8 mouse cellular contexts compared by ENCODE assay signal in the genomic region with DNA sequence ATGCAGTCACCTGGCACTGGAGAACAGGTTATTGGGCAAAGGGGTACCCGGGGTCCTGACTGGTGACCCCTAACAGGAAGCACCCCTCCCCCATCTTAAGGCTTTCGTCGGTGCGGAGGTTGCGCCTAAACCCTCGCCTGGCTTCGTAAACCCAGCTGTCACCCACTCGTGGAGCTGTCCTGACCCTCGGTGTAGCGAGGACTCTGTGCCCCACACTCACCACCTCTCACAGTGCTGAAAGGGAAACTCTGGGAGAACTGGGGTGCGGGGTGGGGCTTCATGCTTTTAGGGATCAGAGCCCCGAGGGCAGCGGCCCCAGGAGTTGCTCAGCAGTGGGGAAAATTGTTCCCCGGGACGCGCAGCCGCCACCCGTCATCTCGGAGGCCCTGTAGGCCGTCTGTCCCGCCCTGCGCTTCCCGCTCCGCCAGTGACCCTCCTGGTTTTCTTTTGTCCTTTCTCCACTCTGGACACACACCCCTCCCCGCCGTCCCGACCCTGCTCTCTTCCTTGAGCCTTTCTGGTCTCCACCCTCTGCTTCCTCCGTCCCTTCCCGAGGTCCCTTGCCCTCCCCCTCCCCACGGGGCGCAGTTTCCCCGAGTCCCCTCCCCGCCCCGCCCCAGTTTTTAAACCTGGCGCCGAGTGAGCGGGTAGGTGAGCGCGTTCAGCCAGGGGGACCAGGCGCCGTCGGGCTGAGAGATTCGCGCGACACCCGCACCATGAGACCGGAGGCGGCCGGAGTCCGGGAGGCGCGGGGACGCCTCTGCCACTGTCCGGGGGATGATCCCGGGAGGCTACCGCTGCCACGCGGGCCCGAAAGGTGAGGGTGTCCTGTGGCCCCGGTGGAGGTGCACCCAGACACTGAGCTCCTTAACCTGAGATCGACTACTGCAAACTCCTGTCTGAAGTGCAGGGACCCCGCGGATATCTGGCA. TPM values are rescaled to one million over a fixed set of nuclear protein-coding genes. Genes with fewer than 3 reads are reported as not detected.
DNase-seq lines count a peak whose midpoint lies in the region; ATAC-seq lines count a peak whose summit lies in the region.

A gene (plus strand): TSS at position 640 of the 931 bp plus-strand sequence.

- peaks cover 24% of the 10 kb centered on the region for H3K27me3 ChIP-seq in embryonic facial prominence, embryonic 14.5 days (replicated peaks; ENCODE audit: control insufficient read depth, insufficient read depth, low read length)
- H3K27me3 ChIP-seq in heart, embryonic 14.5 days (ENCODE audit: control insufficient read depth, insufficient read depth, low read length) = no peaks in the 10 kb centered on the region
- H3K27me3 ChIP-seq in kidney, embryonic 15.5 days = peaks cover 36% of the 10 kb centered on the region

- peak within 1 kb of the TSS; percentile 89 for H3K4me2 ChIP-seq in embryonic facial prominence, embryonic 14.5 days (ENCODE audit: low read depth, low read length)
- H3K4me2 ChIP-seq in heart, embryonic 14.5 days (ENCODE audit: low read length) = peak within 1 kb of the TSS; percentile 72
- H3K4me2 ChIP-seq in kidney, embryonic 15.5 days = peak within 1 kb of the TSS; percentile 90

- H3K36me3 ChIP-seq in embryonic facial prominence, embryonic 14.5 days (ENCODE audit: control insufficient read depth, insufficient read depth, low read length) = no peaks in the 10 kb centered on the region
- H3K36me3 ChIP-seq in heart, embryonic 14.5 days (ENCODE audit: control insufficient read depth, insufficient read depth, low read length) = no peaks in the 10 kb centered on the region
- H3K36me3 ChIP-seq in kidney, embryonic 15.5 days = no peaks in the 10 kb centered on the region

- H3K9me3 ChIP-seq in embryonic facial prominence, embryonic 14.5 days (ENCODE audit: control insufficient read depth, low read length) = no peaks in the 10 kb centered on the region
- no peaks in the 10 kb centered on the region for H3K9me3 ChIP-seq in heart, embryonic 14.5 days (ENCODE audit: control insufficient read depth, low read length)
- no peaks in the 10 kb centered on the region for H3K9me3 ChIP-seq in kidney, embryonic 15.5 days (replicated peaks)

- no peak within 1 kb of the TSS for H3K27ac ChIP-seq in embryonic facial prominence, embryonic 14.5 days (replicated peaks; ENCODE audit: low read depth, low read length)
- peak within 1 kb of the TSS; percentile 20 to 41; a peak in 1 of 4 replicates for H3K27ac ChIP-seq in heart, embryonic 14.5 days (replicated peaks in 1 of 2; ENCODE audit: control insufficient read depth in 1 of 2, insufficient read depth in 1 of 2, low read depth in 2 of 2, low read length in 2 of 2)
- H3K27ac ChIP-seq in kidney, embryonic 15.5 days = peak within 1 kb of the TSS; percentile 38; the same call in 1 of the 2 replicates

- DNase-seq in spleen, postnatal 4 days (ENCODE audit: low spot score in 2 of 2) = peak; percentile 21 to 72
- no peak for DNase-seq in spleen, postnatal 14 days (ENCODE audit: low spot score in 2 of 2)
- DNase-seq in embryonic facial prominence, embryonic 14.5 days (ENCODE audit: low spot score) = peak; percentile 18
- DNase-seq in lung, postnatal 14 days = peak; percentile 79
- DNase-seq in ovary, postnatal 36 days (ENCODE audit: low spot score) = peak; percentile 38
- DNase-seq in frontal cortex, postnatal 25 days (ENCODE audit: low spot score in 2 of 2) = no peak

- peak; percentile 44; the same call in 1 of the 2 replicates for ATAC-seq in embryonic facial prominence, embryonic 14.5 days (ENCODE audit: low read depth)
- ATAC-seq in heart, embryonic 14.5 days (ENCODE audit: insufficient number of reproducible peaks, insufficient read depth, low FRiP score, low read depth) = peak; percentile 40
- peak; percentile 60 for ATAC-seq in kidney, embryonic 15.5 days (replicated peaks; ENCODE audit: low FRiP score)

- peaks cover 15% of the 10 kb centered on the region; the same call in 1 of the 2 replicates for H3K4me1 ChIP-seq in embryonic facial prominence, embryonic 14.5 days (ENCODE audit: control insufficient read depth, insufficient read depth, low read length)
- peaks cover 3 to 15% of the 10 kb centered on the region in 2 experiments; a peak in 3 of 4 replicates for H3K4me1 ChIP-seq in heart, embryonic 14.5 days (ENCODE audit: control insufficient read depth in 2 of 2, insufficient read depth in 2 of 2, low read length in 2 of 2)
- H3K4me1 ChIP-seq in kidney, embryonic 15.5 days = peaks cover 33% of the 10 kb centered on the region

- under 1% methylated on average over 63 of the region's 63 CpGs for WGBS in embryonic facial prominence, embryonic 14.5 days
- under 1% methylated on average over 63 of the region's 63 CpGs for WGBS in heart, embryonic 14.5 days
- under 1% methylated on average over 63 of the region's 63 CpGs for WGBS in kidney, embryonic 15.5 days

- H3K4me3 ChIP-seq in embryonic facial prominence, embryonic 14.5 days (ENCODE audit: low read depth, low read length) = peak within 1 kb of the TSS; percentile 52
- peak within 1 kb of the TSS; percentile 55 to 58 for H3K4me3 ChIP-seq in heart, embryonic 14.5 days (ENCODE audit: control insufficient read depth in 1 of 2, insufficient read depth in 1 of 2, low read depth in 1 of 2, low read length in 2 of 2)
- H3K4me3 ChIP-seq in kidney, embryonic 15.5 days (replicated peaks) = peak within 1 kb of the TSS; percentile 56

- H3K9ac ChIP-seq in embryonic facial prominence, embryonic 14.5 days (ENCODE audit: low read depth, low read length) = peak within 1 kb of the TSS; percentile 69
- H3K9ac ChIP-seq in heart, embryonic 14.5 days (ENCODE audit: low read length) = peak within 1 kb of the TSS; percentile 60
- peak within 1 kb of the TSS; percentile 53 for H3K9ac ChIP-seq in kidney, embryonic 15.5 days

RNA-seq across cellular contexts. Expression of the gene that starts here (rescaled TPM):
- polyA plus RNA-seq in embryonic facial prominence, embryonic 14.5 days (2014; fragmentation: Nextera tagmentation; extraction: Ambion mirVana) = 4.9 and 6.9 TPM in 2 replicates
- polyA plus RNA-seq in heart, embryonic 14.5 days (2014; fragmentation: Nextera tagmentation; extraction: Ambion mirVana) = 5.1 and 5.5 TPM in 2 replicates
- 14.6 and 15.1 TPM in 2 replicates for polyA plus RNA-seq in kidney, embryonic 15.5 days (2015; fragmentation: Nextera tagmentation; extraction: Ambion mirVana)

Comparison
In these comparisons a context has a peak if more than half of its experiments do, and no peak if none do; other contexts are left out.
1. DNase-seq: peak in spleen, postnatal 4 days (2 of 2), embryonic facial prominence, embryonic 14.5 days (single experiment), lung, postnatal 14 days (single experiment) and ovary, postnatal 36 days (single experiment); none in spleen, postnatal 14 days (0 of 2) and frontal cortex, postnatal 25 days (0 of 2).
2. Peak in every context shown above with its lines, with median percentiles within 50 percentile points of each other: ATAC-seq, H3K4me2 ChIP-seq, H3K4me3 ChIP-seq and H3K9ac ChIP-seq.